Mouse (Mus musculus) testis, adult 2 months (tissue): ENCODE measurements around the gene Slc2a1. TPM values are rescaled to one million over a fixed set of nuclear protein-coding genes. Genes with fewer than 3 reads are reported as not detected.

Experiments
- H3K27ac ChIP-seq: fragments of 200-500 bp; 2 replicates; pipeline ENCODE4 v1.5.1; 2012; ENCODE audit warnings: low read depth, low read length; ENCODE audit not compliant: control insufficient read depth, insufficient read depth
- H3K27me3 ChIP-seq: fragments of 200-500 bp; 2 replicates; pipeline ENCODE4 v1.6.1; 2012; ENCODE audit warnings: mild to moderate bottlenecking, low read length, moderate library complexity; ENCODE audit not compliant: control insufficient read depth, insufficient read depth
- H3K36me3 ChIP-seq: fragments of 200-500 bp; 2 replicates; pipeline ENCODE4 v1.6.1; 2012; ENCODE audit warnings: mild to moderate bottlenecking, low read length; ENCODE audit not compliant: control insufficient read depth, insufficient read depth
- H3K4me1 ChIP-seq: fragments of 200-500 bp; 2 replicates; pipeline ENCODE4 v1.6.1; 2012; ENCODE audit warnings: low read length; ENCODE audit not compliant: control insufficient read depth, insufficient read depth
- H3K4me3 ChIP-seq: fragments of 200-500 bp; 2 replicates; pipeline ENCODE4 v1.5.1; 2012; ENCODE audit warnings: low read depth, mild to moderate bottlenecking, low read length, moderate library complexity, mixed read lengths; ENCODE audit not compliant: control insufficient read depth
- CTCF ChIP-seq: fragments of 200-500 bp; IDR thresholded peaks from 2 replicates; pipeline ENCODE4 v1.5.1; 2012; ENCODE audit warnings: low read depth, mild to moderate bottlenecking, inconsistent platforms, low read length, moderate library complexity; ENCODE audit not compliant: control insufficient read depth, insufficient read depth, insufficient replicate concordance
- POLR2A ChIP-seq: fragments of 200-500 bp; IDR thresholded peaks from 2 replicates; pipeline ENCODE4 v1.6.1; 2012; ENCODE audit warnings: low read depth, mild to moderate bottlenecking, inconsistent platforms, low read length, moderate library complexity; ENCODE audit not compliant: control insufficient read depth
- polyA plus RNA-seq: library from polyadenylated mRNA; depleted of rRNA; stranded (reverse); fragments of >200 nt; gene quantifications from 2 replicates; pipeline ENCODE4 v1.2.3, GENCODE M21; 2012

Gene Slc2a1
- polyA plus RNA-seq, 1 experiment: 7.1 TPM

DNA sequence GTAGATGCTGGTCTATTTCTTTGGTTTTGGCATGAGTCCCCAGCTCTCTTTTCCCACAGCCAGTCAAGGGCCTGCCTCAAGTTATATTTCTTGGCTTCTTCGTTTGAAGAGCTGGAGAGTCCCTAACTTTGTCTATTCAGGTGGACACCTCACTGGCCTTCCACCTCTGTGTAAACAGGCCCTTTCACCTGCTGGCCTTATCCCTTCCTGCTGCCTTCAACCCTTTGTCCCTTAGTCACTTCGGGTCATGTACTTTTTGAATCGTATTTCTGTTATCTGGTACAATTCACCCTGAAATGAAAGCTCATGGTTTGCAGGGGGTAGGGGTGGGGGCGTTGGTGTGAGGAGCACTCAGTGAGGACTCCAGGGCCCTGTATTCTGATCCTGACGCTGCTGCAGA is 10.8 kb downstream of the Slc2a1 start:
- peaks cover 10% of the 10 kb centered on the region for H3K4me1 ChIP-seq
- no peak overlapping the region for H3K27ac ChIP-seq
- TF ChIP-seq POLR2A (no peak), CTCF (no peak)
- H3K4me3 ChIP-seq: no peak overlapping the region
- no peaks in the 10 kb centered on the region for H3K27me3 ChIP-seq
- no peaks in the 10 kb centered on the region for H3K36me3 ChIP-seq

GRCm38 (mm10) chr4:119120095-119120494 is 11.6 kb downstream of the Slc2a1 start:
- Histone ChIP-seq H3K4me3 (no peak overlapping the region), H3K27me3 (no peaks in the 10 kb centered on the region), H3K36me3 (no peaks in the 10 kb centered on the region), H3K27ac (no peak overlapping the region), H3K4me1 (peaks cover 10% of the 10 kb centered on the region)
- TF ChIP-seq CTCF (no peak), POLR2A (no peak)

GRCm38 (mm10) chr4:119121249-119121648 is 12.7 kb downstream of the Slc2a1 start:
- H3K27ac ChIP-seq: no peak overlapping the region
- peaks cover 10% of the 10 kb centered on the region for H3K4me1 ChIP-seq
- no peaks in the 10 kb centered on the region for H3K36me3 ChIP-seq
- TF ChIP-seq POLR2A (no peak), CTCF (no peak)
- no peak overlapping the region for H3K4me3 ChIP-seq
- H3K27me3 ChIP-seq: no peaks in the 10 kb centered on the region

DNA sequence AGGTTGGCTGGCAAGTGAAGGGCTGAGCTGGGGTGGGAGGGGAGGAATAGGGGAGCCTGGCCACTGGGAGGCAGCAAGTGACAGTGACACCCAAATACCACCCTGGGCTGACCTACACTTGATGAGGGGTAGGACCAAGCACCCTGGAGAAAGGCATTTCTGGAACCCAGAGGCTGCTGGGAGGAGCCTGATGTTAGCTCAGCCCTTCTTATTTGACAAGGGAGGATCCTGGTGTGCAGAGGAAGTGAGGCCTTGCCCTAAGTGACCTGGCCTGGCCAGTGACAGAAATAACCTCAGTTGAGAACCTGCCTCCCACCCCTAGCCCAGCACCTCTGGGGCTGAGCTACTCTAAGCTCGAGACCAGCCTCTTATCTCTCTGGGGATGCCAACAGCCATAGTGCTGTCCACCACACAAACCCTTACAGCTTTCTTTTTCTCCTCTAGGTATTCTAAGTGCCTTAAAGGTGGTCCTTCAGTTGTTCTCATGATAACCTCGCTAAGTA is 16.3 kb downstream of the Slc2a1 start:
- H3K4me3 ChIP-seq: no peak overlapping the region
- no peaks in the 10 kb centered on the region for H3K36me3 ChIP-seq
- no peaks in the 10 kb centered on the region for H3K27me3 ChIP-seq
- no peak for TF ChIP-seq POLR2A
- TF ChIP-seq CTCF: no peak
- no peak overlapping the region for H3K27ac ChIP-seq
- peaks cover 15% of the 10 kb centered on the region for H3K4me1 ChIP-seq

DNA sequence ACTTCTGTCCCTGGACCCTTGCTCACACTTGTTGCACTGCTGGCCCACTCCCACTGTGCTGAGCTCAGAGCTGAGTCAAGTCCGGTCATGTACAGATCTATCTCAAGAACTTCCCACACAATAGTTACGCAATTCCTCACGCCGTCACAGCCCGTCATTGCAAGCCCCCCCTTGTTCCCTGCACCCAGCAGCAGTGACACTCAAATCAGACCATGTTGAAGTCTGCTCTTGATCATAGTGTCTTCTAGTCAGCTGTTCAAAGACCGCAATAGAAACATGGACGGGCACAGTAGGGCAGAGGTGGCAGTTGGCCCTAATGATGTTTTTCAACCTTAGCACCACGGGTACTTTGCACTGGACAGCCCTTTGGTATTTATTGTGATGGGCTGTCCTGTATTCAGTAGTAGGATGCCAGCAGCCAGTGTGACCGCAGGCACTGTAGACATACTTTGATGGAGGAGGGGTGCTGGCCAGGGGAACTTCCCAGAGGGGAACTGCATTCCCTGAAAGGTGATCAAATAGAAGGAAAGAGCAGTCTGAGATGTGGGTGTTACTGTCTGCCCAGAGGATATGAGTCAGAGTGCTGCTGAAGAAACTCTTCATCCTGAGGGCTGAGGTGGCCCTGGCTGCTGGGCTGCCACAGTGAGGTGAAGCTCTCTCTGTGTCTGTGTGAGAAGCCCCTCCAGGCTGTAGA is 17.2 kb downstream of the Slc2a1 start:
- H3K4me3 ChIP-seq: no peak overlapping the region
- no peak overlapping the region for H3K27ac ChIP-seq
- TF ChIP-seq POLR2A (no peak), CTCF (no peak)
- H3K36me3 ChIP-seq: no peaks in the 10 kb centered on the region
- H3K4me1 ChIP-seq: peaks cover 9% of the 10 kb centered on the region
- H3K27me3 ChIP-seq: no peaks in the 10 kb centered on the region

GRCm38 (mm10) chr4:119127229-119127628 is 18.7 kb downstream of the Slc2a1 start:
- Histone ChIP-seq H3K27me3 (no peaks in the 10 kb centered on the region), H3K27ac (no peak overlapping the region), H3K4me3 (no peak overlapping the region), H3K36me3 (no peaks in the 10 kb centered on the region), H3K4me1 (peaks cover 5% of the 10 kb centered on the region)
- TF ChIP-seq CTCF (no peak), POLR2A (no peak)

DNA sequence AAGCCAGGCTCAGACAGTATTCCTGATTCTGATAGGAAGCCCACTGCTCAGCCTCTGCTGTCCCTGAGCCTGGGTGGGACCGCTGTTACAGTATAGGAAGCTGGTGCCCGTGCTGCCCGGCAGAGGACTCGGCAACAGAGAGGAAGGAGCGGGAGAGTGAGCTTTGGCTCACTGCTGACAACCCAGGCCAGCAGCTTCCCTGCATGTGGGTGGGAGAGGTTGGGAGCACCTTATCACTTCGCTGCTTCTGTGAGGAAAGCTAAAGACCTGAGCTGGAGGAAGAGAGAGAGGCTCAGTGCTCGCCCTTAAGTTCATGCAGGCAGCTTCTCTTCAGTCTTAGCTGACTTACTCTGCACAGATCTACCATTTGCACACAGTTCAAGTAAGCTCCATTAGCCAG is 20.0 kb downstream of the Slc2a1 start:
- Histone ChIP-seq H3K36me3 (no peaks in the 10 kb centered on the region), H3K27me3 (no peaks in the 10 kb centered on the region), H3K4me3 (no peak overlapping the region), H3K4me1 (peaks cover 5% of the 10 kb centered on the region), H3K27ac (peak overlapping the region; percentile 67)
- TF ChIP-seq POLR2A (peak; percentile 15; the same call in 1 of the 2 replicates), CTCF (no peak)

DNA sequence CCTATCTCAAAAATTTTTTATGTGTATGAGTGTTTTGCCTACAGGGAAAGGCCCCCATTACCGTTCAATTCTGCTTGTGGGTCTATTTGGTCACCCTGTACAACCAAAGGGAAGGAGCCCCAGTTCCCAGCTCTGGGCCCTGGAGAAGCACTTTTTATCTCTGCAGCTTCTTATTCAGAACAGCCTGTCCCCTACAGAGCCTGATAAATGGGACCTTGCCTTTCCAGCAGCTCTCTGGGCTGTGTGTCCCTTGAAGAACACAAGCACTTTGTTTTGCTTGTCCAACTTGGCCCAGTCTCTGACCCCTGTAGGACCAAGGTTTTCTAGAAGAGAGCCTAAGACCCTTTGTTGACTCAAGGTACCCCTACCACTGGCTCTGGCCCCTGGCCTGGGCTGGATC is 20.6 kb downstream of the Slc2a1 start:
- Histone ChIP-seq H3K27me3 (no peaks in the 10 kb centered on the region), H3K4me3 (no peak overlapping the region), H3K36me3 (no peaks in the 10 kb centered on the region), H3K4me1 (peaks cover 5% of the 10 kb centered on the region), H3K27ac (peak overlapping the region; percentile 9; the same call in 1 of the 2 replicates)
- no peak for TF ChIP-seq CTCF
- no peak for TF ChIP-seq POLR2A
